Mouse (Mus musculus): ENCODE measurements around the gene Usp32.
A peak's percentile ranks its signal among the peaks of the same experiment; 100 is the strongest.
"Not testable (repeated sequence)": the region's sequence is repeated elsewhere in the genome, so short reads cannot be mapped to it uniquely, and the experiment has no call there.

Usp32 gene

DNA sequence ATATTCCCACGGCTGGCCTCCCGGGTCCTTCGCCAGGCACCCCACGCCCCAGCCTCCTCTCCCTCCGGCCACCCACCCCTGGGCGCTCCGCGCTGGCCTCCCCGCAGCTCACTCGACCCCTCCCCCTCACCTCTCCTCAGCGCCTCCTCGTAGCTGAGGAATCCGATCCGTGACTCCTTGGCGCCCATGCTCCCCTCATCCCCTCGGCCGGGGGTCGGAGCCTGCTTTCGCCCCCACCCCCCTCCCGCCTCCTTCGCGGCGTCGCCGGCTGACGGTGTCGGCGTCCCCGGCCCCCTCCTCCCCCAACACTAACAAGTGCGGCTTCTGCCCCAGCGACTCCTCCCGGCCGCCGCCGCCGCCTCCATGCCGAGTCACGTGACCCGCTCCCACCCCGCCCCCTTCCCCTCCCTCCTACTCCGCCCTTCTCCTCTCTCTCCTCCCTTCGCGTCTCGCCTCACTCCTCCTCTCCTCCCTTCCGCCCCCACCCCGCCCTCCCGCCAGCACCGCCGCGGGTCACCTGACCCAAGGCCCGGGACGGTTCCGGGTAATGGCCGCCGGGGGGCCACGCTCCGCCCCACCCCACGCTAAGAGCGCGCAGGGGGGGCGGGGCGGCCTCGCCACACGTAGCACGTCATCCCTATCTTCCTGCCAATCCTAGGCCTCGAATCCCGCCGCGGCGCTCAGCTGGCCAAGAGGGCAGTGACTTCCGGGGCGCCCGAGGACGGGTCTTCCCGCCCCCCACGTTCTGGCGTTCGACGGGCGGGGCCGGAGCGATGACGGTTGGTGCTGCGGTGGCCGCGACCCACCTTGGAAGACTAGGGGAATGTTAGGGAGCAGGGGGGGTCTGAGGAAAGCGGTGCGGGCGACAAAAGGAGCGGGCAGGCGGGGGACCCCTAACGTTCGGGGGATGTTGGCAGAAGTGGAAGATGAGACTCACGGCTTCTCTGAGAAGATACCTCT lies at the start of gene Usp32:
Usp32 (minus strand) TSS at position 581 of the 960 bp plus-strand sequence.
- DNase-seq (ENCODE audit: low read depth, low spot score), result peak; percentile 92

DNA sequence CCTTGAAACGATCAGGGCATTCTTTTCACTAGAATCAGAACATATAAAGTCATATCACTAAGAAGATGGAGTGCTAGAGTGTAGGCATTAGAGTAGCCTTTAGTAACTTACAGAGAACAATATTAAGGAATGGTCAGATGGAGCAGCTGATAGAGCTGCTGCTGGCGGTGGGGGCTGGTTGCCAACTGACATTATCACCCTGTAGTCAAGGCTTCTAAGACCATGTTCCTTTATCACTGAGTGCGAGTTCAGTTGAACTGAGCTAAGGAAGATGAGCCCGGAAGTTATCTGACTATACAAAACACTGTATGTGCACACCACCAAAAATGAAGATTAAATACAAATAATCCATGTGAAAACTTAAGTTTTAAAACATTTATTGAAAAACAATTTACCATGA lies 49.1 kb upstream of the Usp32 start:
- no peak for DNase-seq (ENCODE audit: low read depth, low spot score)

DNA sequence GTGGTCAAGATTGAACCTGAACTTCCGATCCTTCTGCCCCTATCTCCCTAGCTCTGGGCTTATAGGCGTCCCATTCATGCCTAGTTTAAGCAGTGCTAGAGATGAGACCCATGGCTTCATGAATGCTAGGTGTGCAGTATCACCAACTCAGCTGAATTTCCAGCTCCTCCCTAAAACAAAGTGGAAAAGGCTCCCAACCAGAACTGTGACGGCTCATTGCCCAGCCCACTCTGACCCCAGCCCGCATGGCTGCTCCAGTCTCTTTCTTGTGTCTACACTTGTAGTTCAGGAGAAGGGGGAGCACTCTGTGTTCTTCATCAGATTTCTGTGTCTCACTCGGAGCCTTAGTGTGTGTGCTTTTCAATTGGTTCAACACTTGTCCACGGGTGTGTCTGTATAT lies 44.9 kb upstream of the Usp32 start:
- no peak for DNase-seq (ENCODE audit: low read depth, low spot score)

DNA sequence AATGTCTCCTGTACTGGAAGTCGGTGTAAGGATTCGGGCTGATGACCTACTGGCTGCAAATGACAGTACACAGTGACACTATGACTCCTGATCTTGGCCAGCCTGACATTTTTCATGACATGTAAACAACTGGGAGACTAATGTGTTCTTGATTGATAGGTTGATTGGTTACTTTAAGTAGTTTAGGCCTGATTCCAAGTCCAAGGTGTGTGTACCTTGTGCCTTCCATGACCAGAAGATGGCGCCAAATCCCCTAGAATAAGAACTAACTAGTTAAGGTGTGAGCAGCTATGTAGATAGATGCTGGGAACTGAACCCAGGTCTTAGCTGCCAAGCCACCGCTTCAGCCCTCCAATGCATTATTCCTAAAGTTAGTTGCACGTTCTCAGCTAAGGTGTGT lies 44.1 kb upstream of the Usp32 start:
- DNase-seq (ENCODE audit: low read depth, low spot score), result no peak

DNA sequence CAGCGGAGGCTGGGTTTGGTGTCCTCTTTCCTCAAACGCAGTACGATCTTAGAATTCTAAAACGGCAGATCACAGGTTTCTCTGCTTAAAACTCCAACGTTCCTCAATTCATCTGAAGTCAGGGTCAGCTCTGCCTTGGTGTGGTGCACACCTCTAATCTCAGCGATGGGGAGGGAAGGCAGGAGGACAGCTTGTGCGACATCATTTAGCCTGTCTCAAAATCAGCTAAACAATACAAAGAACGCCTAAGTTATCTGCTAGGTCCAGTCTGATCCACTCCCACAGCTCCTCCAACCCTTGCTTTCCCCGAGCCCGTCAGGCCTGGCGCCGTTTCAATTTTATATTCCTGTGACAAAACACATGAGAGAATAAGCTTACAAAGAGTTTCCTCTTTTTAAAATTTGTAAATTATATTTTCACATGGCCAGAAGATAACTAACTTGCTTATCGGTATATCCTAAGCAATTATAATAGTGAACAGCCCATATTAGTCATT lies 43.4 kb upstream of the Usp32 start:
- DNase-seq (ENCODE audit: low read depth, low spot score), result no peak

DNA sequence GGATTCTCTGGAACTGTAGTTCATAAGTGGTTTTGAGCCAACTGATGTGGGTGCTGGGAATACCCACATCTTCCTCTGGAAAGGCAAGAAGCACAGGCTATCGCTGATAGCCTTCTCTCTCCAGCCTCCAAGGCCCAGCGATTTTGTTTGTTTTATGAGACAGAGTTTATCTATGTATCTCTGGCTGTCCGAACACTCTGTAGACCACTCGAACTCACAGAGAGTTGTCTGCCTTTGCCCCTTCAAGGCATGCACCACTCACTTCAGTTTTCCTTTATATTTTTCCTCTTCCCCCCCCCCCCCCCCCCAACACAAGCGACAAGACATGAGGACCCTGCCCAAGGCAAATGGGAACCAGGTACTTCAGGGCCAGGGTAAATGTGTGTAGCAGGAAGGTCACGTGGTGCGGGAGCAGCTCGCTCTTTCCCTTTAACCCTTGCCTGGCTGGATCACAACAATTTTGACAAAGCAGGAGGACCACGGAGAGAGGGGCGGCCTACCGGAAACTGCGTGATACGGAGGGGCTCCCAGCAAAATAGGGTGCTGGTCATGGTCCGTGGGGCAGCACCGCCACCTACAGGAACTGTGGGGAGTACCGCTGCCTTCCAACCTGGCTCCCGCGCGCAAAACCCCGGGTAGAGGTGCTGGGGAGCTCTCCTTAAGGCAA lies 42.8 kb upstream of the Usp32 start:
- peak; percentile 85 for DNase-seq (ENCODE audit: low read depth, low spot score)

DNA sequence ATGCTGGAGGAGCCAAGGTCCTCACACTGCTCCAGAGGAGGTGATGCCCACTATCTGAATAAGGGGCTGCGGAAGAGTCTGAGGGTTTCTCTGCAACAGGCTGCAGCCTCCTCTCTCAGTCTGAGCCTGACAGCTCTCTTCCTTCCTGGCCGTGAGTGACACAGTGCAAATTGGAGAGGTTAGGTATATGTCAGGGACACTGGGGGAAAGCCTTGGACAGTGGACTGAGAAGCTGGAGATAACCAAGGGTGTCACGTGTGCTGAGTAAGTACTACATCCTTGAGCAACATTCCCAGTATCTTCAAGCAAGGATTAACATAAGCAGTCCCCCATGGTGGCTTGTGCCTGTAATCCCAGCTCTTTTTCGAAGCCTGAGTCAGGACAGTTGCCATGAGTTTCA lies 38.5 kb upstream of the Usp32 start:
- DNase-seq (ENCODE audit: low read depth, low spot score), result no peak

DNA sequence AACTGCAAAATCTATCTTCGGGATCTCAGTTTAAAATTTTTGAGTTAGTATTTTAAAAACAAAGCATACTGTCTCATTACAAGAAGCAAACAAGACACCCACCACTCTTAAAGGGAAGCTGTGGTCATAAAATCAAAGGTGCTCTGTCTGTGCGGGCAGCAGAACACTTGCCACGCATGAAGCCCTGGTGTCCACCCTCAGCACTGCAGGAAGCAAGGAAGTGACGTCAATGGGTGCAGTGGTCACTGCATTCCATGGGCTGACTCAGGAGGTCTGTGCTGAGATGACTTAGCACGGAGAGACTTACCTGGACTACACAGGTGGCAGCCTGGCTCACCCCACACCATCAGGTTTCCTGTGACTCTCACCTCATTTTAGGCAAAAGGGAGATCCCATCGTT lies 37.8 kb upstream of the Usp32 start:
- DNase-seq (ENCODE audit: low read depth, low spot score), result no peak

DNA sequence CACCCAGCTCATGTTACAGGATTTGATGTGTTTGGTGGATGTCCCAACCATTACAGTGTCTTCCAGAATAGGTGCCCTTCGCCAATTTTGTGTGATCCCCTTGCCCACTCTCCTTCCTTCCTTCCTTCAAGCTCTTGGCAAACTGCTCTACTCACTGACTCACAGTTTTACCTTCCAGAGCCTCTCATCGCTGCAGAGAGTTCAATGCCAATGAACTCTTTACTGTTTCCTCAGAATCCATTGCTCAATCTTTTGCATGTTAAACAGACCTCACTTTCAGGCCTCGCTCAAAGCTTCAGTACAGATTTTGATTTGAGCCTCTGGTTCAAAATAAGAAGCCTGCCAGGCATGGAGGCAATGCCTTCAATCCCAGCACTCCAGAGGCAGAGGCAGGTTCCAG lies 36.0 kb upstream of the Usp32 start:
- no peak for DNase-seq (ENCODE audit: low read depth, low spot score)

DNA sequence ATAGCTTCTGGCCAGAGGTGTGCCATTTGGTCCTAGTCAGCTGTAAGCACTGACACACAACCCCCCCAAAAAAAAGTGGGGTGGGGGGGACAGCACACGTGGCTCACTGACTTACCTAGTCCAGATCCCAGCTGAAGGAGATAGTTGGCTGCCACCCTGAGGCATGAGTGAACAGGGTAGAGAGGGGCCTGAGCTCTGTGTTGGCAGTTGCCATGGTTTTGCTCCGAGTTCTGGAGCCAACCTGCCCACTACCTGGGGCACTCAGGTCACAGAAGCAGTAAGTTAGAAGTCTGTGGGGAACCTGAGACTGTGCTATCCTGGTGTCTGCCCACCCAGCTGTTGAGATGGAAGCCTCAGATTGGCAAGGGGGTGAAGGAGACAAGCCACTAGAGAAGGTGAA lies 30.9 kb upstream of the Usp32 start:
- DNase-seq (ENCODE audit: low read depth, low spot score), result no peak

DNA sequence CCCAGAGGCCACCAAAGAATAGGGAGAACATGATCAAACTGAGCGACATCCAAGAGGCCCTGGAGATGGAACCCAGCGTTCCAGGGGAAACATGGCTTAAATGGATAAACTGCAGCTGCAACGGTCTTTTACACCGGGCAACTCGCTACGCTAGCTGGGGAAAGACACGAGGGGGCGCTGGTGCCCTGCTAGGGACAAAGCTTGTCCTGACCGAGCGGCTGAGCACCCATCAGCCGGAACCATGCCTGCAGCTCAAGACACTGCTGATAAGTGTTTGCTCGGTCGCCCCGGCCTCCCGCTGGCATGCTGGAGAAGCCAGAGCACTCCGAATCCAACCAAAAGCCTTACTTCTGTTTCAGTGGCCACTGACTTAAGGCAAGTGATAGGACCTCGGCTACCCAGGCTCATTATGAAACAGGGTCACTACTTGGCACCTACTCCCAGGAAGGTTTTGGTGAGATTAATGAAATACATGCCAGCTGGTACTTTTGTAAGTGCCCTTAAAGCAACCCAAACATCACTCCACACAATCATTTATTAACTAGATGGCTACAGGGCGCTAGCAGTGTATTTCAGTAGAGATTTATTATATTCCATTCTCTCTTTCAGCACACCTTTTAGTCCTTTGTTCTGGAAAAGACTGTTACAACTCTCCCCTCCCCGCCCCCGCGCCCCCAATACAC lies 30.2 kb upstream of the Usp32 start, which contains the start of gene 1700125H20Rik:
1700125H20Rik (plus strand) TSS at position 347 of the 683 bp plus-strand sequence.
- peak; percentile 39 for DNase-seq (ENCODE audit: low read depth, low spot score)

DNA sequence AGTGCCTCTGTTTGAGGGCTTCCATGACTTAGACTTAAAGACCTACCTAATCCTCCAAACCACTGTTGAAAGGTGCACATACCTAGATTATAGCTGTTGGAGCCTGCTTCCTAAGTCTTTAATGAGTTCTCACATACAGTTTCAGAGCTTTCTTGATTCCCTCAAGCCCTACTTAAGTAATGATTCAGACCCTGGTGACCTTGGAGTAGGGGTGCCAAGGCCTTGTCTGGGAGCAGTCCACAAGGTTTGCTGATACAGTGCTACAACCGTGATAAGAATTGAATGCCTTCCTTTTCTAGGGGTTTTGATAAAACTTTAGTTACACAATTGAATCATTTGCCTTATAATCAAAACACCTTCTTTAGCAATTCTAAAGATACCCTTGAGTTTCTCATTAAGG lies 27.5 kb upstream of the Usp32 start:
- no peak for DNase-seq (ENCODE audit: low read depth, low spot score)

DNA sequence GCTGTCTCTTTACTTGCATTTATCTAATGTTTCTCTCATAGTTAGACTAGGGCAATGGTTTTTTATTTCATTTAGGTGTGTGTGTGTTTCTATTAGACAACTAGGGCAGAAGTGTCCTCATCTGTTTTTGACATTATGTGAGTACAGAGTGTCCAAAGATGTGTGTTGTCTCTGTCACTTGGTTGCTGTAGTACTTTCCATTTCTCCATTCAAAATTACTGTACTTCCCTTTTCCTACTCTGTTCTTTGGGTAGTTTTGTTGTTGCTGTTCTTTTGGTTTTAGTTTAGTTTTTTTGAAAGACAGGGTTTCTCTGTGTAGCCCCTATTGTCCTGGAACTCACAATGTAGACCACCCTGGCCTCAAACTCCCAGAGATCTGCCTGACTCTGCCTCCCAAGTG lies 24.4 kb upstream of the Usp32 start:
- DNase-seq (ENCODE audit: low read depth, low spot score), result no peak

DNA sequence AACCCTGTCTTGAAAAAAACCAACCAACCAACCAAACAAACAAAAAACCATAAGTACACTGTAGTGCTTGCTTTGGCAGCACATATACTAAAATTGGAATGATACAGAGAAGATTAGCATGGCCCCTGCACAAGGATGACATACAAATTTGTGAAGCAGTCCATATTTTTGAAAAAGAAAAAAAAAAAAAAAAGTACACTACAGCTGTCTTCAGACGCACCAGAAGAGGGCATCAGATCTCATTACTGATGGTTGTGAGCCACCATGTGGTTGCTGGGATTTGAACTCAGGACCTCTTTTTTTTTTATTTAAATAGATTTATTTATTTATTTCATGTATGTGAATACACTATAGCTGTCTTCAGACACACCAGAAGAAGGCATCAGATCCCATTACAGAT lies 23.1 kb upstream of the Usp32 start:
- not testable (repeated sequence) for DNase-seq (ENCODE audit: low read depth, low spot score)

DNA sequence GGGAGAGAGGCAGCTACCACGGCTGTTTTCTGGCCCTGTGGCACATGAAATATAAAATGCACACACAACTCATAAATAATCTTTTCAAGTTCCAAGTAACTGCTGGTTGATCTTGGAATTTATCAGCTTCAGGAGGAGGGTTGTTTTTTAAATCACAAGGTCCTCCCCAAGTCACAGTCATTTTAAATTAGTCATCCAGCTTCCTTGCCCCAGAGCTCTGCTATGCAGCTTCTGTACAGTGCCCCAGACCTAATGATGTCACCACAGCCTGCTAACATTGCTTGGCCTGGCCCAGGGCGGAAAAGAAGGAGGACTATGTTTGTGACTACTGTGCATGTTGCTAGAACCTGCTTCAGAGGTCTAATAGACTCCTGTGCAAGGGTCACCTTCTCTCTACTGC lies 17.3 kb upstream of the Usp32 start:
- DNase-seq (ENCODE audit: low read depth, low spot score), result no peak

DNA sequence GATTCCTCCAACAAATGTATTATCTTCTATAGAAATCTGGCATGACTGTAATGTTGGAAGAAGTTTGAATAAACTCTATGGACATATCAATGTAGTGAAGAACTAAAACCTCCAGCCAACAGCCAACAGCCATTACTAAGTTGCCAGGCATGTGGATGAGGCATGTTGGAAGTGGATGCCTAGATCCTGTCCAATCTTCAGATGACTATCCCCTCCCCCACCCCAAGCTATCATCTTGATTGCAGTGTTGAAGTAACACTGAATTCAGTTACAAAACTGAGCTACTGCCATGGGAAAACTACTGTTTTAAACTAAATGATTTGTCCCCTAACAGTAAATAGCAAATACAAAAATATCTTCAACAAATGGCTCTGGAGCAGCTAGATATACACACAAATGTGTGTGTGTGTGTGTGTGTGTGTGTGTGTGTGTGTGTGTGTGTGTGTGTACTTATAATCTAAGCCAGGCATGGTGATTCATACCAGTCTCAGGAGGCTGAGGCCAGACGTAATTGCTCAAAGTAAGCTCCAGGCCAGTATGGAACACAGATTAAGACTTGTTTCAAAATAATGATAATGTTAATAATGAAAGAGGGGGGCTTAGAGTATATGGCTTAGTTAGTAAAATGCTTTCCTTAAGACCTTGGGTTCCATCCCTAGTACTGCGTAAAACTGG lies 12.4 kb upstream of the Usp32 start:
- DNase-seq (ENCODE audit: low read depth, low spot score), result no peak

DNA sequence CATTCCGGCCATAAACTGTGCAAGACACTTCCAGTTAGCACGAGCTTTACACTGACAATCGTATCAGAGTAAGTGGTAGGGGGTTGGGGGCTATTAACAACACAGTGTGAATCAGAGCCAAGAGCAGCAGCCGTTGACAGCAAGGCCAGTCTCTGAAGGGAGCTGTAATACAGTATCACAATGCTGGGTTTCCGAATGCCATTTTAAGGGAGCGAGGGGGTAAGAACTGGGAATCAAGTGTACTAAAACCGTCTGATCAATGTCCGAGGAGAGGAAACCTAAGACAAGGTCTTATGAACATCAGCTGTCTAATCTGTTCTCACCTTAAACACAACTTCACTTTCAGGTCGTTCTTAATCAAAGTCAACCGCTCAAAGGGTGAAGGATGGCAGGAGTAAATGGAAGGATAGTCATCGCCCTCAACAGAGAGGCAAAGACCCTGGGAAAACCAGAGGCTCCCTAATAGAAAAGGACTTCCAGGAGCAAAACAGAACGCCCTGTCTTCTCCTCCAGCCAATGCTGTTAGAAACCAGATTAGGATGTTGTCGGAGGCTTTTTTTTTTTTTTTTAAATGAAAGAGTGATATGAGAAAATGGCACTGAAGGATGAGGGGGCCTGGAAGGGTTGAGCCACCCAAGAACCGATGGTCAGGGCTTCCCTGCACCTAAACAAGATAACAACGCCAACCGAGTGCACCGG lies 1.0 kb downstream of the Usp32 start:
- no peak for DNase-seq (ENCODE audit: low read depth, low spot score)

DNA sequence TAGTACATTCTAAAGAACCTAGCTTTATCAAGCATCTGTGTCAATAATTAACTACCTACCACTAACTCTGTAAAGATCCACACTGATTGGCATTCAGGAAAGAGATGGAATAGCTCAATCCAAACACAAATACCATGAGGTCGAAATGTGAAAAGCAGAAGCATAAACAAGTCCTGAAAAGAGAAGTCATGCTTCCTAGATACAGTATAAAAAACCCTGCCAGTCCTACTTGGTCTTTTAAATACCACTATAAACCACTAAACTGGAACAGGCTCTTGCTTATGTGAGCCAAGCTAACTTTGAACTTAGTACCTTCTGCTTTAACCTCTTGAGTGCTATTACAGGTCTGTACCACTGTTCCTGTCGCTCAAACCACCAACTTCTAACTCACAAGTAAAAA lies 8.4 kb downstream of the Usp32 start:
- DNase-seq (ENCODE audit: low read depth, low spot score), result no peak

DNA sequence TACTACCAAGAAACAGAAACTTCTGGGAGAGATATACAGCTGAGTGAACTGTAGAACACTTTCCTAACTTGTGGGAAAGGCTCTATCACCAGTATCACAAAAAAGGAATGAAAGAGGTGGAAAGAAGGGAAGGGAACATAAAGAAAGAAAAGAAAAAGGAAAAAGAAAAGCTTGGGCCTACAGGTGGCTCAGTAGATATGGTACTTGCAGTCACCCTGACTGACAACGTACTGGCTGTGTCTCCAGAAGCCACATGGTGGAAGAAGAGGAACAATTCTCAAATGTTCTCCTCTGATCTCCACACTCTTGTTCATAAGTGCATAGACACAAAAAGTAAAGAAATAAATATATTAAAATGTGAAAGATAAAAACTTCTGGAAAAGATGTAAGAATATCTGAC lies 11.1 kb downstream of the Usp32 start:
- no peak for DNase-seq (ENCODE audit: low read depth, low spot score)

DNA sequence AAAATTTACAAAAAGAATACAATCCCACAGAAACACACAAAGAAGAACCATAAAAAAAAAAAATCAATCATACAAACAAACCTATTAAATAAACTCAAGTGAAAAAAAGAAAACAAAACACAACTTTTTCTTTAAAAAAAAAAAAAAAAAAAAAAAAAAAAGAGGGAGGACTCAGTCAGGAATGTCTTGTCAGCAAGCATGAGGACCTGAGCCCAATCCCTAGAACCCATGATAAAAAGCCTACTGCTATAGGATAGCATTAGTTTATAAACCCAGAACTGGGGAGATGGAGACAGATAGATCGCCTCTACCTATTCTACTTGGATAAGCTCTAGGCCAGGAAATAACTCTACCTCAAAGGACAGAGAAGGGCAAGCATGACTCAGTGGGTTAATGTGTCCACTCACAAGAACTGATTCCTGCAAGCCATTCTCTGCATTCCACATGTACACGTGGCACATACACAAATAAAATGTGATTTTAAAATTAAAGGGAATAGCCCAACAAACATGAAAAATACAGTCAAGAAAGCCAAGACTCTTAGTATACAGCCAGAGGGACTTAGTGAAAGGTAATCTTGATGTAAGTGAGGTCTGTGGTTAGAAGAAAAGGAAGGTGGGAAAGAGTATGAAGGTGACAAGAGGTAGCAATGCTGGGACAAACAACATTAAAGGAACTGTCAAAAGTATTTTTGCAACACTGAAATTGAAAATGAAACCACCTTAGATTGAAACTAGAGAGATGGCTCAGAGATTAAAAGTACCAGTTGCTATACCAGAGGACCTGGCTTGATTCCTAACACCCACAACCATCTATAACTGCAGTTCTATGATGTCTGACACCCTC lies 13.5 kb downstream of the Usp32 start:
- DNase-seq (ENCODE audit: low read depth, low spot score), result no peak

Data from brain, embryonic 18.5 days (tissue).